Mouse (Mus musculus) testis, adult 2 months (tissue): ENCODE data around the gene Gm10681.
"Not testable (repeated sequence)": the region's sequence is repeated elsewhere in the genome, so short reads cannot be mapped to it uniquely, and the experiment has no call there.

ENCODE experiments used
- CTCF ChIP-seq: fragments of 200-500 bp; IDR thresholded peaks from 2 replicates; pipeline ENCODE4 v1.5.1; 2012; ENCODE audit warnings: low read depth, mild to moderate bottlenecking, inconsistent platforms, low read length, moderate library complexity; ENCODE audit not compliant: control insufficient read depth, insufficient read depth, insufficient replicate concordance
- POLR2A ChIP-seq: fragments of 200-500 bp; IDR thresholded peaks from 2 replicates; pipeline ENCODE4 v1.6.1; 2012; ENCODE audit warnings: low read depth, mild to moderate bottlenecking, inconsistent platforms, low read length, moderate library complexity; ENCODE audit not compliant: control insufficient read depth

GRCm38 (mm10) chr3:98547641-98548040 lies 41.0 kb downstream of the Gm10681 start:
- TF ChIP-seq CTCF, POLR2A: not testable (repeated sequence)
